Mouse (Mus musculus) lung, embryonic 16.5 days (tissue): ENCODE data around the gene Ethe1. TPM values are rescaled to one million over a fixed set of nuclear protein-coding genes. Genes with fewer than 3 reads are reported as not detected.

Experiments used
- ATAC-seq: fragments of 200-750 bp; cut with Nextera tagmentation; 2 replicates; pipeline ENCODE4 v1.8.0; 2017; ENCODE audit warnings: low read depth, mild to moderate bottlenecking, moderate library complexity
- H3K27ac ChIP-seq: fragments of 300-500 bp; sonication (generic); 2 replicates; pipeline ENCODE4 v1.5.1; 2014; ENCODE audit warnings: mild to moderate bottlenecking, control low read depth, low read length
- H3K27me3 ChIP-seq: fragments of 300-500 bp; sonication (generic); 2 replicates; pipeline ENCODE4 v1.6.1; 2014; ENCODE audit warnings: low read depth, low read length, mixed read lengths; ENCODE audit not compliant: control insufficient read depth, insufficient read depth
- H3K36me3 ChIP-seq: fragments of 300-500 bp; sonication (generic); 2 replicates; pipeline ENCODE4 v1.6.1; 2014; ENCODE audit warnings: low read length; ENCODE audit not compliant: control insufficient read depth, insufficient read depth
- H3K4me1 ChIP-seq: fragments of 300-500 bp; sonication (generic); replicated peaks from 2 replicates; pipeline ENCODE4 v1.6.1; 2014; ENCODE audit warnings: low read length, mixed read lengths; ENCODE audit not compliant: control insufficient read depth, insufficient read depth
- H3K4me2 ChIP-seq: fragments of 300-500 bp; sonication (generic); 2 replicates; pipeline ENCODE4 v1.6.1; 2014; ENCODE audit warnings: low read depth, low read length, control low read depth
- H3K4me3 ChIP-seq: fragments of 300-500 bp; sonication (generic); 2 replicates; pipeline ENCODE4 v1.5.1; 2014; ENCODE audit warnings: mild to moderate bottlenecking, low read length, control low read depth
- H3K9ac ChIP-seq: fragments of 300-500 bp; sonication (generic); 2 replicates; pipeline ENCODE4 v1.6.1; 2014; ENCODE audit warnings: low read length, control low read depth
- H3K9me3 ChIP-seq: fragments of 300-500 bp; sonication (generic); 2 replicates; pipeline ENCODE4 v1.6.1; 2016; ENCODE audit warnings: low read length; ENCODE audit not compliant: control insufficient read depth
- WGBS: fragments of 180-500 bp; shearing (Covaris S2); extraction: QIAGEN DNeasy Blood & Tissue Kit; methylation state at CpG from one replicate; pipeline ENCODE4 v1.1.7; 2014; 5-methylcytosine and 5-hydroxymethylcytosine counted together
- polyA plus RNA-seq: library from polyadenylated mRNA; unstranded; fragments of >200 nt; fragmentation: Nextera tagmentation; extraction: Ambion mirVana; gene quantifications from 2 replicates; pipeline ENCODE4 v1.2.1, GENCODE M21; 2015

The Ethe1 gene
- 21.9 and 22.4 TPM in 2 replicates for polyA plus RNA-seq

DNA sequence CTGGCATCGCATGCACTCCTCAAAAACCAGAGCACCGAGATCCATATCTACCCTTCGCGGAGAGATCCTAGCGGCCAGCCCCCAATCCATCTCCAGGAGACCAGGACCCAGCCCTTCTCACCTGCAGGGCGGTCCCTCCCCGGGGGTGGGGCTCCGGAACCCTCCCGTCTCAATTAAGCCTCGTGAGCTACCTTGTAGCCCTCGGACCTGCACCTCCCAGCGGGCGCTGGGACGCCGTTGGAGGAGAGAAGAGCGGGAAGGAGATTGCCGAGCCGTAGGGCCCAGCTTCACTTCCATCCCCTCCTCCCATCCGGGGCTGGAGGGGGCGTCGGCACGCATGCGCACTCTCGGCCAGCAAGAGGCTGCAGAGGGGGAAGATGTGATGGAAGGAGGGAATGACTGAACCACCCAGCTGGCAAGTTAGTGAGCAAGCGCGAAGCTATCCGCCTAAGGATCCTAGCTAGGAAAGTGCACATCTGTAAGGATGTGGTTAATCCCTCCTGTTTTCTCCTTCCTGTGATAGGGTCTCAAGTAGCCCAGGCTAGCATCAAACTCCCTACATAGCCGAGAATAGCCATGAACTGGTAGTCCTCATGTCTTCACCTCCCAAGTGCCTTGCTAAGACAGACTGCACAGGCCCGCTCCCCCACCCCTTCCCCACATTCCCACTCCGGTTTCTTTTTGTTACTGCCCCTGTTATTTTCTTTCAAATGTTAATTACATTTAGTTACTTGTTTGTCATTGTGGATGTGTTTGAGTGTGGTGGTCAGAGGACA, at the start of gene Ethe1, which contains the start of gene Zfp575:
Gene Ethe1 (plus strand): TSS at position 214 of the 776 bp plus-strand sequence.
Gene Zfp575 (minus strand): TSS at position 312 of the 776 bp plus-strand sequence.
- Histone ChIP-seq H3K36me3 (no peaks in the 10 kb centered on the region), H3K4me1 (peaks cover 13% of the 10 kb centered on the region), H3K27me3 (peaks cover 22% of the 10 kb centered on the region), H3K9ac (peak within 1 kb of the TSS; percentile 74), H3K4me2 (peak within 1 kb of the TSS; percentile 88), H3K4me3 (peak within 1 kb of the TSS; percentile 60), H3K27ac (peak within 1 kb of the TSS; percentile 31; the same call in 1 of the 2 replicates), H3K9me3 (no peaks in the 10 kb centered on the region)
- 6% methylated on average over 30 of the region's 30 CpGs for WGBS
- peak; percentile 66 for ATAC-seq

DNA sequence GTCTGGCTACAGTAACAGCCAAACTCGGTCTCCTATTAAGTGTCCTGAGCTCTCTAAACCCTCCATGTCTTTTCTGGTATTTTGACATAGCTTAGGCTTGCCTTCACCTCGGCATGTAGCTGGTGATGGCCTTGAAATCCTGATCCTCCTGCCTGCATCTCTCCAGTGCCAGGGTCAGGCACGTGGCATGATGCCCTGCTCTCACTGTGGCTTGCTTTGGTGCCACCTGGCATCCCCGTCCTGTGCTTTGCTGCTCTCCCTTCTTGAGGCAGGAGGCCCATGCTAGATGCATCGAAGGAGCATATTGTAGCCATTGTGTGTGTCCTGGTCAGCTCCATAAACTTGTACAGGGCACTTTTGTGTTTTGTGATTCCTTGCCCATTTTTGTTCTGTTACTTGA, 49.8 kb upstream of the Ethe1 start:
- Histone ChIP-seq H3K9me3 (no peaks in the 10 kb centered on the region), H3K4me3 (no peak overlapping the region), H3K36me3 (peaks cover 21% of the 10 kb centered on the region), H3K27ac (no peak overlapping the region), H3K4me2 (no peak overlapping the region), H3K4me1 (no peaks in the 10 kb centered on the region), H3K27me3 (no peaks in the 10 kb centered on the region), H3K9ac (no peak overlapping the region)
- WGBS = 71% methylated on average over 5 of the region's 5 CpGs
- no peak for ATAC-seq

DNA sequence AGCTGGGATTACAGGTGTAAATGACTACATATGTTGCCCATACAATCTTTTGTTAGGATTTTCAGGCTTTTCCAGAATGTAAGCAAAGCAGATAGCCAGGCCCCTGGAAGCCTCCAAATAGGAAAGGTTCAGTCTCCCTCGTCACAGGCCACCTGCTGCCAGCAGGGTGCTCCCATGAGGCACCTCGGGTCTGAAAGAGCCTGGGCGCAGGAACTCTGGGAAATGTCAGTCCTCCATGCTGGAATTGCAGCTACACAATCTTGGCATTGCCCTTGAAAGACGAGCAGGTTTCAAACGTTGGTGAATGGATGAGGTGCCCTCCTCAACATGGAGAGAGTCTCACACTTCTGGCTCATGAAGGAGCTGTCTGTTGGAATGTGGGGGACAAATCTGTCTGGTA, 49.2 kb upstream of the Ethe1 start:
- H3K27ac ChIP-seq = no peak overlapping the region
- no peaks in the 10 kb centered on the region for H3K27me3 ChIP-seq
- peaks cover 19% of the 10 kb centered on the region for H3K36me3 ChIP-seq
- no peak overlapping the region for H3K4me3 ChIP-seq
- H3K4me2 ChIP-seq = no peak overlapping the region
- no peak overlapping the region for H3K9ac ChIP-seq
- 32% methylated on average over 5 of the region's 5 CpGs for WGBS
- H3K4me1 ChIP-seq = no peaks in the 10 kb centered on the region
- H3K9me3 ChIP-seq = no peaks in the 10 kb centered on the region
- ATAC-seq = no peak

DNA sequence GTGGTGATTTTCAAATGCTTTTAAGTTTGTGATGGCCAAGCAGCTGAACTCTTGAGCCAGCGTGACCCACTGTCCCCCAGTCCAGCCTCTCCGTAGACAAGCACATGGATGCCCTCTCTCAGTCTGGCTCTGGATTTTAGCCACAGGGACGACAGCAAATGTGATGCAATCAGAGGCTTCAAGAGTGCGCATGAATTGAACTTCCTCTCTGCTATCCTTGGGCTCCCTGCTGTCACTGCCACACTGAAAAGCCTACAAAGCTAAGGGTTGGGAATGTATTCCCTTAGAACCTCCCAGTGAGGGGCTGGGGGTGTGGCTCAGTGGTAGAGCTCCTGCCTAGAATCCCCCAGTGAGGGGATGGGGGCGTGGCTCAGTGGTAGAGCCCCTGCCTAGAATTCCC, 48.6 kb upstream of the Ethe1 start:
- H3K9ac ChIP-seq = no peak overlapping the region
- WGBS = 78% methylated on average over 5 of the region's 5 CpGs
- no peak for ATAC-seq
- H3K36me3 ChIP-seq = peaks cover 13% of the 10 kb centered on the region
- H3K4me3 ChIP-seq = no peak overlapping the region
- no peaks in the 10 kb centered on the region for H3K9me3 ChIP-seq
- no peaks in the 10 kb centered on the region for H3K27me3 ChIP-seq
- no peak overlapping the region for H3K4me2 ChIP-seq
- no peak overlapping the region for H3K27ac ChIP-seq
- H3K4me1 ChIP-seq = no peaks in the 10 kb centered on the region

DNA sequence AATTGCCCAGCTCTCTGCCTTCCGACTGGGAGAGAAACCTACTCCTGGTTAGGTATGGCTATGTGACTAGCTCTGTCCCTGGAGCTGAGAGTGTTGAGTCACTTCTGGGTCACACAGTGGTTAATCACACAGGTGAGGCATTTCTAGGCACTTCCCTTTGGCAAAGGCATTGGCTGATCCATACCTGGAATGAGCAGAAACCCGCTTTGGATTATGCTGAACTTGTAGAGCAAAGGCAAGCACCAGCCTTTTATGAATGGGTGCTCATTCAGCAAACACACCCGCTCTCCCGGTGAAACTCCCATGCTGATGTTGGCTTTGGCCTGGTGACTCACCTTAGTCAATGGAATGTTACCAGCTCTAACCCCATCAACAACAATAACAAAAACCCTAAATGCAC, 47.7 kb upstream of the Ethe1 start:
- Histone ChIP-seq H3K4me1 (no peaks in the 10 kb centered on the region), H3K27ac (no peak overlapping the region), H3K27me3 (no peaks in the 10 kb centered on the region), H3K36me3 (peaks cover 5% of the 10 kb centered on the region; the same call in 1 of the 2 replicates), H3K9me3 (no peaks in the 10 kb centered on the region), H3K4me2 (no peak overlapping the region), H3K9ac (no peak overlapping the region), H3K4me3 (no peak overlapping the region)
- whole genome bisulfite sequencing = 84% methylated on average over 4 of the region's 4 CpGs
- no peak for ATAC-seq

DNA sequence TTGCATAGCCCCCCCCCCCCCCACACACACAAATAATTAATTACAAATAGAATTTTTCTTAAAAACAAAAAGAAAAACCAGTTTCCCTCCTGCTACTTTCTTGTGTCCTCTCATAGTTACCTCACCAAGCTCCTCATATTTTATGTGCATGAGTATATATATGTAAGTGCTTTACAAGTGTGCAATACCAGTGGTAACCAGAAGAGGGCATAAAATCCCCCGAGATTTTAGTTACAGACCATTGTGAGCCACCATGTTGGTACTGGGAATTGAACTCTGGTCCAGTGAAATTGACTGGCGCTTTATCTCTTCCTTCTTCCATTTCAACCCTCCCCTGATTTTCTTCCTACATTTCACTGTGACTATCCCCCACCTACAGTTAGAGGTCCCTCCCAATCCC, 42.8 kb upstream of the Ethe1 start:
- no peak for ATAC-seq
- Histone ChIP-seq H3K9ac (no peak overlapping the region), H3K36me3 (peaks cover 2% of the 10 kb centered on the region), H3K4me2 (no peak overlapping the region), H3K27ac (no peak overlapping the region), H3K4me1 (peaks cover 7% of the 10 kb centered on the region), H3K4me3 (no peak overlapping the region), H3K9me3 (no peaks in the 10 kb centered on the region), H3K27me3 (no peaks in the 10 kb centered on the region)
- WGBS = 78% methylated on average over 2 of the region's 2 CpGs

DNA sequence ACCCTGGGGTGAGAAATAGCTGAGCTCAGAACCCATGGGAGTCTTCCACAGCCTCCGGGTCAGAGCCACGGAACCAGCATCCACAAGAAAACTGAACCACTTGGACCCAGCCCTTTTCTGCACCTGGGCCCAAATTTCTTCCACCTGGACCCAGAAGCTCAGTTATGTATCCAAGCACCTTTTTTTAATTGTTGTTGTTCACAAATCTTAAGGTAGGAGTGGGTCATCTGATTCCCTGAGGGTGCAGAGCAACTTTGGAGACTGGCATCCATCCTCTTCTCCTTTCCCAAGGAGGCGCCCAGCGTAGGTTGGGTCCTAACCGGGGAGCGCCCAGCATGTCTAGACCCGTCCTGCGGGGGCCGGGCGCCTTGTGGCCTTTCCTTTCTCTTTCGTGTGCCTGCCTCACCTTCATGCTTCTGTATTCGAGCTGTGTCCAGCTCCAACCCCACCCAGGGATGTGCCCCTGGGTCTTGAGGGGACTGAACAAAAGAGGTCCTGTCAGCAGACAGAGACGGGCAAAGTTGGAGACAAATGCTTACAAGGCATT, 41.2 kb upstream of the Ethe1 start, which contains the start of the genes Pinlyp and Xrcc1:
Gene Pinlyp (minus strand): TSS at position 51 of the 547 bp plus-strand sequence.
Gene Xrcc1 (plus strand): TSS at position 222 of the 547 bp plus-strand sequence.
- H3K4me1 ChIP-seq = peaks cover 7% of the 10 kb centered on the region
- peak within 1 kb of the TSS; percentile 87 for H3K9ac ChIP-seq
- H3K4me2 ChIP-seq = peak within 1 kb of the TSS; percentile 74
- H3K9me3 ChIP-seq = no peaks in the 10 kb centered on the region
- ATAC-seq = no peak; the same call in 1 of the 2 replicates
- H3K27ac ChIP-seq = peak within 1 kb of the TSS; percentile 82
- H3K27me3 ChIP-seq = no peaks in the 10 kb centered on the region
- H3K36me3 ChIP-seq = peaks cover 9% of the 10 kb centered on the region
- H3K4me3 ChIP-seq = peak within 1 kb of the TSS; percentile 84
- WGBS = 32% methylated on average over 13 of the region's 13 CpGs

DNA sequence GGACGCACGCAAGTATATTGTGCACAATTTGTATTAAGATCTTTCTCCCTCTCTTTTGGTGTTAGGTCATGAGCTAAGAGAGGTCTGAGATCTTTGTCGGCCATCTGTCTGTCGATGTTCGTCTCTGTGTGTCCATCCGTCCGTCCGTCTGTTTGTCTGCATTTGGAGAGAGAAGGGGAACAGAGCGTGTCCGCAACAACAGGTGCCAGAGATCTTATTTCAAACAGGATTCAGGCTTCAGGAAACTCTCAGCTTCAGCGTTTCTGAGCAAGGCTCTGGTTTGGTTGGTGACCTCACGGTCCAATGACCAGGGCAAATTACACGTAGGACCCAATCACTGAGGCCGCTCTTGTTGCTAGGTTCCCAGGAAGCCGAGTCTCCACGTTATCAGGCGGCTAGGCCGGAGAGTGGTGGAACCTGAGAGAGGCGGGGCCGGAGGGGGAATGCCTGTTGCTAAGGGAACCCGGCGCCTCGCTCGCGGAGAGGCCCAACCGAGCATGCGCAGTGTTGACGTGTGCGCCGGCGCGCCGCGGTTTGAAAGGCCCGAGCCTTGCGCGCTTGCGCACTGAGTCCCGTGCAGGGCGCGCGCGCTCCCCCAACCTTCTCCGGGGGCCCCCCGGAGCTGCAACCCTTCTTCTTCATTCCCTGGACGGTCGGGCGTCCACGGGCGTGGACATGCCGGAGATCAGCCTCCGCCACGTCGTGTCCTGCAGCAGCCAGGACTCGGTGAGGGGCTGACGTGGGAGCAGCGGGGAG, 40.5 kb upstream of the Ethe1 start:
- ATAC-seq = peak; percentile 100

More for the DNA sequence above, 40.5 kb upstream of the Ethe1 start:
- Histone ChIP-seq H3K9me3 (no peaks in the 10 kb centered on the region), H3K4me2 (peak overlapping the region; percentile 74), H3K27me3 (no peaks in the 10 kb centered on the region), H3K4me1 (peaks cover 7% of the 10 kb centered on the region), H3K4me3 (peak overlapping the region; percentile 84), H3K9ac (peak overlapping the region; percentile 87), H3K36me3 (peaks cover 9% of the 10 kb centered on the region), H3K27ac (peak overlapping the region; percentile 82)
- under 1% methylated on average over 53 of the region's 57 CpGs for WGBS
